In the genomic region with DNA sequence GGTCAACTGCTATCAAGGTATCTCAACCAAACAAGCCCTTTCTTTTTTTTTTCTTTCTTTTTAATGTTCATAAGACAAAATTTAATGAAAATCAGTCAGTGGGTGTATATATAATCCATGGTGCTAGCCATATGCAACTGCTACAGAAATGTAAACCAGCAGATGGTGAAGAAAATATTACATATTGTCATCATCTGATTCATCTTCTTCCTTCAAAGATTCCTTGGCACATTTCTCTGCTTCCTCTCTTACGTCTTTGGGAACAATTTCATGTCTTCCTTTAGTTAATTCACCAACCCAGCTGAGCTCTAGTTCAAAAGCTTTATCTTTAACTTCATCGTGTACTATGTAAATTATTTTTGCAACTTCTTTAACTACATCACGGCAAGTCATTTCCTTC, we compare ENCODE assay signal across 42 mouse cellular contexts. TPM values are rescaled to one million over a fixed set of nuclear protein-coding genes. Genes with fewer than 3 reads are reported as not detected.
"Had no signal": no experiment of that assay in that cellular context is flagged by ENCODE, and none has a peak within 500 bp of the region (broad histone marks: within the 10 kb centered on the region; RNA-seq: fewer than 3 reads in every experiment).

No protein-coding gene starts in this region.

- ATAC-seq: hindbrain, postnatal 0 days; intestine, embryonic 16.5 days; liver, postnatal 0 days had no signal

- H3K27ac ChIP-seq: heart, adult 2 months; heart, embryonic 13.5 days; heart, embryonic 15.5 days; hindbrain, embryonic 13.5 days; hindbrain, embryonic 15.5 days; hindbrain, postnatal 0 days; layer of hippocampus, adult 2 months; limb, embryonic 10.5 days; limb, embryonic 12.5 days; liver, embryonic 13.5 days; liver, embryonic 15.5 days had no signal

- H3K27me3 ChIP-seq: heart, embryonic 13.5 days; heart, embryonic 15.5 days; hindbrain, embryonic 13.5 days; hindbrain, embryonic 15.5 days; limb, embryonic 12.5 days; liver, embryonic 13.5 days; liver, embryonic 15.5 days had no signal

- H3K4me1 ChIP-seq: heart, embryonic 13.5 days; heart, embryonic 15.5 days; hindbrain, embryonic 13.5 days; hindbrain, embryonic 15.5 days; limb, embryonic 10.5 days; limb, embryonic 12.5 days; liver, embryonic 13.5 days; liver, embryonic 15.5 days had no signal

- H3K9me3 ChIP-seq: heart, embryonic 13.5 days; heart, embryonic 15.5 days; hindbrain, embryonic 13.5 days; hindbrain, embryonic 15.5 days; limb, embryonic 10.5 days; limb, embryonic 12.5 days; liver, embryonic 13.5 days; liver, embryonic 15.5 days had no signal

- H3K4me3 ChIP-seq: heart, adult 2 months; heart, embryonic 13.5 days; heart, embryonic 15.5 days; hindbrain, embryonic 13.5 days; hindbrain, embryonic 15.5 days; layer of hippocampus, adult 2 months; limb, embryonic 10.5 days; limb, embryonic 12.5 days; liver, embryonic 13.5 days; liver, embryonic 15.5 days had no signal

- DNase-seq: gastrocnemius, postnatal 14 days; gastrocnemius, postnatal 36 days; heart, adult 11 months; heart, adult 2 months; heart, postnatal 14 days; heart, postnatal 36 days; kidney, adult 18-20 months; kidney, adult 8-10 months; kidney, postnatal 10 days; kidney, postnatal 25 days; kidney, postnatal 4 days; liver; liver, embryonic 13.5 days; liver, postnatal 0 days had no signal

- H3K4me2 ChIP-seq: heart, embryonic 11.5 days; heart, embryonic 13.5 days; heart, embryonic 15.5 days; hindbrain, embryonic 13.5 days; hindbrain, embryonic 15.5 days; limb, embryonic 12.5 days; liver, embryonic 11.5 days; liver, embryonic 13.5 days; liver, embryonic 15.5 days had no signal

- H3K9ac ChIP-seq: heart, embryonic 13.5 days; heart, embryonic 15.5 days; hindbrain, embryonic 13.5 days; hindbrain, embryonic 15.5 days; limb, embryonic 12.5 days; liver, embryonic 13.5 days; liver, embryonic 15.5 days; liver, postnatal 0 days had no signal

- H3K36me3 ChIP-seq: heart, embryonic 13.5 days; heart, embryonic 15.5 days; hindbrain, embryonic 13.5 days; hindbrain, embryonic 15.5 days; limb, embryonic 10.5 days; limb, embryonic 12.5 days; liver, embryonic 13.5 days; liver, embryonic 15.5 days had no signal

RNA-seq across cellular contexts. Expression of a gene that starts 10.2 kb away (rescaled TPM):
- total RNA-seq: gastrocnemius, adult 18-20 months; gastrocnemius, adult 8-10 months; gastrocnemius, postnatal 14 days; gastrocnemius, postnatal 36 days; heart, adult 2 months; heart, postnatal 14 days; heart, postnatal 36 days; hematopoietic stem cell, adult 5-6 weeks; hindbrain, postnatal 0 days; layer of hippocampus, adult 2 months; layer of hippocampus, postnatal 10 days; layer of hippocampus, postnatal 25 days; left cerebral cortex, adult 18-20 months; left cerebral cortex, adult 8-10 months; left cerebral cortex, postnatal 10 days; left cerebral cortex, postnatal 25 days had no signal
- polyA plus RNA-seq: gonadal fat pad, adult 2 months; heart, adult 2 months; heart, embryonic 11.5 days; heart, embryonic 13.5 days; heart, embryonic 15.5 days; heart, postnatal 0 days; hindbrain, embryonic 11.5 days; hindbrain, postnatal 0 days; intestine, embryonic 14.5 days; intestine, embryonic 16.5 days; kidney, embryonic 14.5 days; kidney, embryonic 16.5 days; limb, embryonic 10.5 days; limb, embryonic 12.5 days; limb, embryonic 14.5 days; liver, embryonic 11.5 days; liver, embryonic 13.5 days; liver, embryonic 15.5 days; liver, postnatal 0 days had no signal

RNA-seq across cellular contexts. Expression of a gene that starts 12.5 kb away (rescaled TPM):
- total RNA-seq: gastrocnemius, adult 18-20 months; gastrocnemius, adult 8-10 months; gastrocnemius, postnatal 14 days; gastrocnemius, postnatal 36 days; heart, adult 2 months; heart, postnatal 14 days; heart, postnatal 36 days; hematopoietic stem cell, adult 5-6 weeks; hindbrain, postnatal 0 days; layer of hippocampus, adult 2 months; layer of hippocampus, postnatal 10 days; layer of hippocampus, postnatal 25 days; left cerebral cortex, adult 18-20 months; left cerebral cortex, adult 8-10 months; left cerebral cortex, postnatal 10 days; left cerebral cortex, postnatal 25 days had no signal
- polyA plus RNA-seq: gonadal fat pad, adult 2 months; heart, adult 2 months; heart, embryonic 11.5 days; heart, embryonic 13.5 days; heart, embryonic 15.5 days; heart, postnatal 0 days; hindbrain, embryonic 11.5 days; hindbrain, embryonic 13.5 days; hindbrain, embryonic 15.5 days; hindbrain, postnatal 0 days; intestine, embryonic 14.5 days; intestine, embryonic 16.5 days; kidney, embryonic 14.5 days; kidney, embryonic 16.5 days; limb, embryonic 10.5 days; limb, embryonic 12.5 days; limb, embryonic 14.5 days; liver, embryonic 11.5 days; liver, embryonic 13.5 days; liver, embryonic 15.5 days; liver, postnatal 0 days had no signal

RNA-seq across cellular contexts. Expression of a gene that starts 28.4 kb away (rescaled TPM):
- total RNA-seq: gastrocnemius, adult 18-20 months; gastrocnemius, adult 8-10 months; gastrocnemius, postnatal 14 days; gastrocnemius, postnatal 36 days; heart, adult 2 months; heart, postnatal 14 days; heart, postnatal 36 days; hematopoietic stem cell, adult 5-6 weeks; hindbrain, postnatal 0 days; layer of hippocampus, adult 2 months; layer of hippocampus, postnatal 10 days; layer of hippocampus, postnatal 25 days; left cerebral cortex, adult 18-20 months; left cerebral cortex, adult 8-10 months; left cerebral cortex, postnatal 10 days; left cerebral cortex, postnatal 25 days had no signal
- polyA plus RNA-seq: gonadal fat pad, adult 2 months; heart, adult 2 months; heart, embryonic 11.5 days; heart, embryonic 13.5 days; heart, embryonic 15.5 days; heart, postnatal 0 days; hindbrain, embryonic 11.5 days; intestine, embryonic 14.5 days; intestine, embryonic 16.5 days; kidney, embryonic 14.5 days; kidney, embryonic 16.5 days; limb, embryonic 10.5 days; limb, embryonic 12.5 days; limb, embryonic 14.5 days; liver, embryonic 11.5 days; liver, embryonic 13.5 days; liver, embryonic 15.5 days; liver, postnatal 0 days had no signal

RNA-seq across cellular contexts. Expression of a gene that starts 45.4 kb away (rescaled TPM):
- total RNA-seq: gastrocnemius, adult 18-20 months; gastrocnemius, adult 8-10 months; gastrocnemius, postnatal 14 days; gastrocnemius, postnatal 36 days; heart, adult 2 months; heart, postnatal 14 days; heart, postnatal 36 days; hematopoietic stem cell, adult 5-6 weeks; hindbrain, postnatal 0 days; layer of hippocampus, adult 2 months; layer of hippocampus, postnatal 10 days; layer of hippocampus, postnatal 25 days; left cerebral cortex, adult 18-20 months; left cerebral cortex, adult 8-10 months; left cerebral cortex, postnatal 10 days; left cerebral cortex, postnatal 25 days had no signal
- polyA plus RNA-seq: gonadal fat pad, adult 2 months; heart, adult 2 months; heart, embryonic 11.5 days; heart, embryonic 13.5 days; heart, embryonic 15.5 days; heart, postnatal 0 days; hindbrain, embryonic 11.5 days; hindbrain, embryonic 13.5 days; hindbrain, embryonic 15.5 days; hindbrain, postnatal 0 days; intestine, embryonic 14.5 days; intestine, embryonic 16.5 days; kidney, embryonic 14.5 days; kidney, embryonic 16.5 days; limb, embryonic 10.5 days; limb, embryonic 12.5 days; limb, embryonic 14.5 days; liver, embryonic 11.5 days; liver, embryonic 13.5 days; liver, embryonic 15.5 days; liver, postnatal 0 days had no signal
